Mouse (Mus musculus) layer of hippocampus, postnatal 36 days (tissue): ENCODE results near the gene Agap1. TPM values are rescaled to one million over a fixed set of nuclear protein-coding genes. Genes with fewer than 3 reads are reported as not detected.

Source experiments
- DNase-seq, 2 experiments: peaks; one replicate each; pipeline ENCODE4 v3.0.0; 2022
- total RNA-seq, 2 experiments: library from RNA; stranded (reverse); gene quantifications; 2 replicates each; pipeline ENCODE4 v1.2.3; 2021

Gene Agap1
- total RNA-seq, result 100 to 1,000 TPM; 256 to 286 TPM

DNA sequence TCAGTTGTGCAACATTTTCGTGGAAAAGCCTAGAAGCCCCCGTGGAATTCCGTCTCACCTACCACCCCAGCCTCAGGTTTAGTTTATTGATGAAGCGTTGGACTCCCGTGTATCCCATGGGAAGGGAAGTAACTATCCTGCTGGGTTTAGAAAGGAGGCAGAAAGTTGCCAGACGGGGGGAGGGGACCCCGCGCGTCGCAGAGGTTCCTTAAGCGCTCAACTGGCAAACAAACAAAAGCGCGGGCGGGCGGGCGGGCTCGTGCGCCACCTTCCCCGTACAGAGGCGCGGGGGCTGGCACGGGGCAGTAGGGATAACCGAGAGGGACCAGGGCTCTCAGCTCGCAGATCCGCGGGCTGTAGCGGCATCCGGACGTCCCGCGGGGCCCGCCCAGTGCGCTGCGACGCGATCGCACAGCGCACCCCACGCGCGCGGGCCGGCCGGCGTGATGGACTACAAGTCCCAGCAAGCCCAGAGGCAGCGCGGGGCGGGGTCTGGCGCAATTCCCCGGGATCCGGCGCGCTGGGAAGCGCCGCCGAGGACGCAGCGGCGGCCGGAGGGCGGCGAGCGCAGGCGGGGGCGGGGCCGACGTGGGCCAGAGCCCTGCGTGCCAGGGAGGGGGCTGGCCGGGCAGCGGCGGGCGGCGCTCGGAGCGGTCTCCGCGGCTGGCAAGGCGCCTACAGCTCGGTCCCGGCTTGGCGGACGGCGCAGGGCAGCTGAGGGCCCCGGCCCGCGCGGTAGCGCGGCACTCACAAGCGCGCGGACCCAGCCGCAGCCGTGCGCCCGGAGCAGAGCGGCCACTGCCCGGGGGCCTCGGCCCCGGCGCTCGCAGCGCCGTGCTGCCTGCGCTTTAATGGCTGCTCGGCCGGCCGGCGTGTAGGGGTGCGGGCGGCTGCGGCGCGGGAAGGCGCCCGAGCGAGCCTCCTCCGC, at the start of gene Agap1:
Agap1 (plus strand) TSS at position 611 of the 928 bp plus-strand sequence.
- DNase-seq, result peak; percentile 95 to 96

- no peak for DNase-seq
Observed at GRCm38 (mm10) chr1:89405991-89406390, 48.6 kb upstream of the Agap1 start.

- no peak for DNase-seq
Observed at GRCm38 (mm10) chr1:89407986-89408385, 46.6 kb upstream of the Agap1 start.

- DNase-seq, result no peak
Observed at GRCm38 (mm10) chr1:89413122-89413521, 41.5 kb upstream of the Agap1 start.

GRCm38 (mm10) chr1:89414563-89414962, 40.0 kb upstream of the Agap1 start:
- no peak for DNase-seq

GRCm38 (mm10) chr1:89416929-89417328, 37.7 kb upstream of the Agap1 start:
- no peak for DNase-seq

- DNase-seq, result no peak
Observed at GRCm38 (mm10) chr1:89420642-89421041, 34.0 kb upstream of the Agap1 start.

GRCm38 (mm10) chr1:89421401-89421800, 33.2 kb upstream of the Agap1 start:
- DNase-seq, result no peak

DNA sequence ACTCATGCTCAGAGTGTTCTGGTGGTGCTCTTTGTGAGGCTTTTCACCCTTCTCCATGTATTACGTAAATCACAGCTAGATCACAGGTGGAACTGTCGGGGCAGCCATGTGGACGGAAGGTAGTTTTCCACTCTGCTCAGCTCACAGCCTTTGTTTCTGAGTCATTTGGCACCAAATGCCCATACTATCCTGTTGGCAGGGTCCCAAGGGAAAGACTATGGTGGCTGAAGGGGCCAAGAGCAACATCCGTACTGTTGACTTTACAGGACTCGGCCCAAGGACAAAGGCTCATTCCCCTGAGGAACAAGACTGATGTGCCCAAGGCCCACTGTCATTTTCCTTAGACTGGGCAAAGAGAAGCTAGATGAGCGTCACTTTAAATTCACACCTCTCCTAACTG, 30.0 kb upstream of the Agap1 start:
- DNase-seq, result no peak

DNA sequence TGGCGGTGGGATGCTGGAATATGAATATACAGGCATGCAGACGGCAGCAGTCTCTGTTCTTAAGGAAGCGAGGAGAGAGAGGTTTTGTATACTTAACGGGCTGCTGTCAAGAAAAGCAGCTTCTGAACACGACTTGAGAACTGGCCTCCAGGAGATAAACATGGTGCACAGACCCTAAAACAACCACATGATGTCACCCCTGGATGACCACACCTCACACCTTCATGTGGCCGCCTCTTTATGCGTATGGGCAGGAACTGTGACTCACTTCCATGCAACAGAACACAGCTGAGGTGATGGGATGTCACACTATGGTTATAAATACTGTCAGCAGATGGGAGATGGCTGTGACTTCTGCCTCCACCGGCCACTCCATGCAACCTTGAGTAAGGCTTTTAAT, 28.5 kb upstream of the Agap1 start:
- no peak for DNase-seq

GRCm38 (mm10) chr1:89428671-89429070, 25.9 kb upstream of the Agap1 start:
- DNase-seq, result no peak

DNA sequence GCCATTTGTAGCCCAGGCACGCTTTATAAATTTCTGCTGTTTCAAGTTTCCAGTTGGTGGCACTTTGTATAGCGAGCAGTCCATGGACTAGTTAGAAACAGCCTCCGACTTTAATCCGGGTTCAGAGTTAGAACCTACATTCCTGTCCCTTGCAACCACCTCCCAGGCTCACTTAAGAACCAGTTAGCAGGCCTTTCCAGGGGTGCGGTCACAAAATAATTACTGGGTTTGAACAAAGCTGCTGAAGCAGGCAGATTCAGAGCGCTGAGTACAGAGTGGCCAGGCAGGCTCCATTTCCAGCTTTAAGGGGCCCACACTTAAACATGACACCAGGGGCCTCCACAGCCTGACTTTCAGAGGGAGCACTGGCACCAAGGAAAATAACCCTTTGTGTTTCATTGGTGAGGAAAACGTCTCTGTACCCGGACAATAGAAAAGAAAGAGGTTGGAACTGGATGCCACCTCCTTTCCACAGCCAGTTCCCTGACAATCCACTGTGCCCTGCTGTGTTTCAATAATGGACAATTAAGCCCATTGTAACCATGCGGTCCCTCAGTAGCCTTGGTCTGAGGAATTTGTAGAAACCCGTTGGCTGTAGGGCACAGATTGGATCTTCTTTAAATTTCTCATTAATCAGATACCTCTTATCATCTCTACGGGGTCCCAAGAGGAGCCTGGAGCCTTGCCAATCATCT, 24.5 kb upstream of the Agap1 start:
- DNase-seq, result peak in 1 of 2 experiments; percentile 14

- DNase-seq, result no peak
Observed at GRCm38 (mm10) chr1:89439351-89439750, 15.3 kb upstream of the Agap1 start.

DNA sequence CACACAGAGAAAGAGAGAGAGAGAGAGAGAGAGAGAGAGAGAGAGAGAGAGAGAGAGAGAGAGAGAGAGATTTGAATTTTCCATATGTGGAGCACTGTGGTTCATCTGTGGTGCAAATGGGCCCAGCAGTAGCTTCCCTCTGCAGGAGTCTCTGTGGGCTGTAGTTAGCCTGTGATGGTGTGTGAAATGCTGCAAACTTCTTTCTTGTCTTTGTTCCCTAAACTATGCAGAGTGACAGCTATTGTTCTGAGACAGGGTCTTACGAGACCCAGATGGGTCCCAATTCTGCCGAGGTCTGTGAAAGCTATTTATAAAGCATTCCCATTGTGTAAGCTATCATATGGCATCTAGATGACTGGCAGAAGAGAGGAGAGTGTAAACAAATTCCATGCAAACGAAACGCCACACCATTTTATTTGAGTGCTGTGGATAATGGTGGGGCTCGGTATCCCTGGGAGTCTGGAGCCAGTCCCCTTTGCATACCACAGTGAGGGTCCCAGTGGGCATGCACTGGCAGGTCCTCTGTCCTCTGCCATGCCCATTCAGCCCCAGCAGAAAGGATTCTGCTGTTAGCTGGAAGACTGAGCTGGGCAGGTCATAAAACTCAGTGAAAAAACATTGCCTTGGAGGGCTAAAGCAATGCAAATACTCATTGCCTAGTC, 13.2 kb upstream of the Agap1 start:
- DNase-seq, result no peak

DNA sequence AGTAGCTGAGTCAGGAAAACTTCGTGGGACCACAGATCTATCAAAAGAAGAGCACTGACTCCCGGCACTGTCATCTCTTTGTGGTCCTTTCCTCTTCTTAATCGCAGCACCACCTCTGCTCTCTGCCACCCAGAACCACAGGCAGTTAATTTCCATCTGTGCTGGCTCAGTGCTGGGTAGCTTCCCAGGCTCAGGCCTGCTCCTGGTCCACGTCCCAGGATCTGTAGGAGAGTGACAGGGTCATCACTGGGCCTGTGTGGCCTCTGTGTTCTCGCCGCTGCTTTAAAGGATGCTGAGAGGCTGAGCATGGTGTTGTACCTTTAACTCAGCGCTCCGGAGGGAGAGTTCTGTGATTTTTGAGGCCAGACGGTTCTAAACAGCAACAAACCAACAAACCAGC, 11.1 kb upstream of the Agap1 start:
- no peak for DNase-seq

GRCm38 (mm10) chr1:89444014-89444413, 10.6 kb upstream of the Agap1 start:
- no peak for DNase-seq

DNA sequence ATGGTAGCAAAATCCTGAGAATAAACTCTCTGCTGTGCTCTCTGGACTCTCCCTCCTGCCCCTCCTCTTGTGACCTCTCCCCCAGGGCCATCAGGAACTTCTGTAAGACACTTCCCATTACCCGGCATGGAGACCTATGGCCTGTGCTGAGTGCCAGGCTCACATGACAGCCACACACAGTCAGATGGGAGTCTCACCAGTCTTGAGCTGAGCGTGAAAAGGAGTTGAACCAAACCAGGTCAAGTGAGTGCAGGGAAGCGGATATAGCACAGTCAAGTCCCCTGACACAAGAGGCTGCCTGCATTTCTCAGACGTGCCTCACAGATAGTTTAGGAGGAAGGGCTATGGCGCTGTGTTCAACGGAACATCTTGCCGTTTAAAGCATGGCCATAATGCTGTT, 4.5 kb upstream of the Agap1 start:
- DNase-seq, result no peak

- DNase-seq, result no peak
Observed at GRCm38 (mm10) chr1:89452138-89452537, 2.5 kb upstream of the Agap1 start.

- no peak for DNase-seq
Observed at GRCm38 (mm10) chr1:89453666-89454065, 940 bp upstream of the Agap1 start.

DNA sequence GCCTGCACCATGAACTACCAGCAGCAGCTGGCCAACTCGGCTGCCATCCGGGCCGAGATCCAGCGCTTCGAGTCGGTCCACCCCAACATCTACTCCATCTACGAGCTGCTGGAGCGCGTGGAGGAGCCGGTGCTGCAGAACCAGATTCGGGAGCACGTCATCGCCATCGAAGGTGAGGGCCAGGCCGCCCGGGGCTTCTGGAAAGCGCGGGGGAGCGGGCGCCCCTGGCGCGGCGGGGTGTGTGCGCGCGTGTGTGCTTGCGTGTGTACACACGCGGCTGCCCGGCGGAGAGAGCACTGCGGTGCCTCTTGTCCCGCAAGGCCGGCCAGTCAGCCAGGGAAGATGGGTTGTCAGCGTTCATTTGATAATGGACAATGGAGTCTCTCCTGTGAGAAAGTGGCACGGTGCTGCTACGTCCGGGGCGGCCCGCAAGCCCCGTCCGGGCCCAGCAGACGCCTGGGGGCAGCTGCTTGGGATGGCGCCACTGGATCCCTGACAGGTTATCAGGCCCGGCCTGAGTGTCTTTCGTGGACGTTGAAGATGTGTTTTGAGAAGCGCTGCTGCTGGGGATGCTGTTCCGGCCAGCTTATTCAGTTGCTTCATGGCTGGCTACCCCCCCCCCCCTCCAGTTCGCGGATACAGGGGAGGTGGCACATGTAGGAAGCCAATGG, 950 bp downstream of the Agap1 start:
- DNase-seq, result peak; percentile 48 to 61

DNA sequence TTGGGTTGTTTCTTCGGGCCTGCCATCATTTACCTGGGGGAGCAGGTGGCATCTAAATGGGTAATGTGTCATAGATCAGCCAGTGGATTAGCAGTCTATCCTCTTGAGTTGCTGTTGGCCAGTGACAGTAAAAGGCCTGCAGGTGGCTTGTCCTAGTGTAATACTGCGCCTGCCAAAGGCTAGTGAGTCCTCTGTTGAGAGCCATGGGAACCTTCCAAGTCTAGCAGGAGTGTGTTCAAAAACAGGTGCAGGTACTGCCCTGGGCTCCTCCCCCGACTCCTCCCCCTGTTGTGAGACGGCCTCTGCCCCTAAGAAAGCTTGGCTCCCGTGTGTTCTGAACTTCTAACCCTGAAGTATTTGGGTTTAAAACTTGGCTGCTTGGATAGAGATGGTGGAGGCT, 1.9 kb downstream of the Agap1 start:
- no peak for DNase-seq
